Mouse (Mus musculus) kidney, adult 2 months (tissue): ENCODE measurements around the gene Mobp.

ENCODE experiments used
- CTCF ChIP-seq: fragments of 200-500 bp; conservative IDR thresholded peaks from 2 replicates; pipeline ENCODE4 v1.5.1; 2011; ENCODE audit warnings: low read depth, mild to moderate bottlenecking, control low read depth, low read length, moderate library complexity, mixed read lengths; ENCODE audit not compliant: insufficient read depth, insufficient read length
- POLR2A ChIP-seq: fragments of 200-500 bp; IDR thresholded peaks from one replicate; pipeline ENCODE4 v1.6.1; 2011; ENCODE audit warnings: low read depth, low read length, control low read depth

- TF ChIP-seq CTCF = no peak
- no peak for TF ChIP-seq POLR2A
Measured at GRCm38 (mm10) chr9:120135454-120135853, 14.1 kb upstream of the Mobp start.
